Mouse (Mus musculus) testis, adult 2 months (tissue): ENCODE data around the gene Pitpnm3. TPM values are rescaled to one million over a fixed set of nuclear protein-coding genes. Genes with fewer than 3 reads are reported as not detected.
A peak's percentile ranks its signal among the peaks of the same experiment; 100 is the strongest.

Source experiments
- H3K27ac ChIP-seq: fragments of 200-500 bp; 2 replicates; pipeline ENCODE4 v1.5.1; 2012; ENCODE audit warnings: low read depth, low read length; ENCODE audit not compliant: control insufficient read depth, insufficient read depth
- H3K27me3 ChIP-seq: fragments of 200-500 bp; 2 replicates; pipeline ENCODE4 v1.6.1; 2012; ENCODE audit warnings: mild to moderate bottlenecking, low read length, moderate library complexity; ENCODE audit not compliant: control insufficient read depth, insufficient read depth
- H3K36me3 ChIP-seq: fragments of 200-500 bp; 2 replicates; pipeline ENCODE4 v1.6.1; 2012; ENCODE audit warnings: mild to moderate bottlenecking, low read length; ENCODE audit not compliant: control insufficient read depth, insufficient read depth
- H3K4me1 ChIP-seq: fragments of 200-500 bp; 2 replicates; pipeline ENCODE4 v1.6.1; 2012; ENCODE audit warnings: low read length; ENCODE audit not compliant: control insufficient read depth, insufficient read depth
- H3K4me3 ChIP-seq: fragments of 200-500 bp; 2 replicates; pipeline ENCODE4 v1.5.1; 2012; ENCODE audit warnings: low read depth, mild to moderate bottlenecking, low read length, moderate library complexity, mixed read lengths; ENCODE audit not compliant: control insufficient read depth
- CTCF ChIP-seq: fragments of 200-500 bp; IDR thresholded peaks from 2 replicates; pipeline ENCODE4 v1.5.1; 2012; ENCODE audit warnings: low read depth, mild to moderate bottlenecking, inconsistent platforms, low read length, moderate library complexity; ENCODE audit not compliant: control insufficient read depth, insufficient read depth, insufficient replicate concordance
- POLR2A ChIP-seq: fragments of 200-500 bp; IDR thresholded peaks from 2 replicates; pipeline ENCODE4 v1.6.1; 2012; ENCODE audit warnings: low read depth, mild to moderate bottlenecking, inconsistent platforms, low read length, moderate library complexity; ENCODE audit not compliant: control insufficient read depth
- polyA plus RNA-seq: library from polyadenylated mRNA; depleted of rRNA; stranded (reverse); fragments of >200 nt; gene quantifications from 2 replicates; pipeline ENCODE4 v1.2.3, GENCODE M21; 2012; rRNA removed

Gene Pitpnm3
- 2.6 and 3.2 TPM in 2 replicates for polyA plus RNA-seq

- Histone ChIP-seq H3K27me3 (no peaks in the 10 kb centered on the region; the same call in 1 of the 2 replicates), H3K36me3 (no peaks in the 10 kb centered on the region), H3K4me3 (peak within 1 kb of the TSS; percentile 37), H3K4me1 (peaks cover 9% of the 10 kb centered on the region), H3K27ac (no peak within 1 kb of the TSS)
- TF ChIP-seq CTCF (no peak), POLR2A (no peak)
These were observed at the start of gene Pitpnm3 for GRCm38 (mm10) chr11:72135383-72136158. TSS of gene Pitpnm3 (minus strand) at chr11:72135778.

GRCm38 (mm10) chr11:72184252-72184651 is 48.7 kb upstream of the Pitpnm3 start:
- TF ChIP-seq CTCF (no peak), POLR2A (no peak)
- H3K27ac ChIP-seq = no peak overlapping the region
- H3K4me1 ChIP-seq = no peaks in the 10 kb centered on the region
- H3K36me3 ChIP-seq = peaks cover 4% of the 10 kb centered on the region
- no peak overlapping the region for H3K4me3 ChIP-seq
- no peaks in the 10 kb centered on the region for H3K27me3 ChIP-seq

- H3K36me3 ChIP-seq = peaks cover 3% of the 10 kb centered on the region
- no peaks in the 10 kb centered on the region for H3K27me3 ChIP-seq
- no peak overlapping the region for H3K4me3 ChIP-seq
- no peaks in the 10 kb centered on the region for H3K4me1 ChIP-seq
- H3K27ac ChIP-seq = no peak overlapping the region
- TF ChIP-seq CTCF = no peak
- no peak for TF ChIP-seq POLR2A
These were observed 45.6 kb upstream of the Pitpnm3 start for GRCm38 (mm10) chr11:72181136-72181535.

- Histone ChIP-seq H3K36me3 (peaks cover 5% of the 10 kb centered on the region), H3K27me3 (no peaks in the 10 kb centered on the region), H3K4me1 (no peaks in the 10 kb centered on the region), H3K27ac (no peak overlapping the region), H3K4me3 (no peak overlapping the region)
- no peak for TF ChIP-seq CTCF
- TF ChIP-seq POLR2A = no peak
These were observed 45.0 kb upstream of the Pitpnm3 start for GRCm38 (mm10) chr11:72180556-72180955.

- Histone ChIP-seq H3K4me1 (no peaks in the 10 kb centered on the region), H3K27me3 (no peaks in the 10 kb centered on the region), H3K4me3 (no peak overlapping the region), H3K27ac (no peak overlapping the region), H3K36me3 (peaks cover 5% of the 10 kb centered on the region)
- TF ChIP-seq POLR2A = no peak
- TF ChIP-seq CTCF = no peak
These were observed 41.0 kb upstream of the Pitpnm3 start for GRCm38 (mm10) chr11:72176553-72176952.

- Histone ChIP-seq H3K4me1 (no peaks in the 10 kb centered on the region), H3K27me3 (no peaks in the 10 kb centered on the region), H3K36me3 (peaks cover 5% of the 10 kb centered on the region), H3K27ac (no peak overlapping the region), H3K4me3 (no peak overlapping the region)
- no peak for TF ChIP-seq POLR2A
These were observed 40.4 kb upstream of the Pitpnm3 start for GRCm38 (mm10) chr11:72175966-72176365.

GRCm38 (mm10) chr11:72174721-72175120 is 39.1 kb upstream of the Pitpnm3 start:
- TF ChIP-seq POLR2A = no peak
- no peak for TF ChIP-seq CTCF

More at GRCm38 (mm10) chr11:72174721-72175120, 39.1 kb upstream of the Pitpnm3 start:
- peaks cover 5% of the 10 kb centered on the region for H3K36me3 ChIP-seq
- no peaks in the 10 kb centered on the region for H3K27me3 ChIP-seq
- no peak overlapping the region for H3K27ac ChIP-seq
- no peak overlapping the region for H3K4me3 ChIP-seq
- H3K4me1 ChIP-seq = no peaks in the 10 kb centered on the region
